Mouse (Mus musculus): ENCODE measurements at regions not wholly inside any gene's neighbourhood (a gene's known extent, or its start where the extent isn't known, plus 50 kb on each side); places are given as distances from the start of the nearest gene placed in this dataset.

DNA sequence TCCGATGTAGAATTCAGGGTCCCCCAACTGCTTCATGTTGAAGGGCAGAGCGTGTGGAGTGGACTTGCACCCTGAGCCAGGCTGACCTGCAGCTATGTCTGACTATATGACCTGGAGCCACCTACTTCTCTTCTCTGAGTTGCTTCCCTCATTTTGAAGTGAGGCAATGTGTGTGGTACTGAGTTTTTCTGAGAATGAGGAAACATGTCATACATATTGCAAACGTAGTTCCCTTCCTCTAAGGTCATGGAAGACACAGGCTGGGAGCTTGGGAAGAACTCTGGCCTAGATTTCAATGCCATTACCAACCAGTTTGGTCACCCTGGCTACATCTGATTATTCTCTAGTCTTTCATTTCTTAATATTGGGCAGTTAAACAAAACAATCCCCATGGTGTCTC lies 54.1 kb upstream of the Gsap start:
- Histone ChIP-seq H3K4me2 (ENCODE audit: insufficient read depth, low read depth, poor library complexity, severe bottlenecking) (no peak overlapping the region), H3K36me3 (replicated peaks in 1 of 2; ENCODE audit: control insufficient read depth in 1 of 2, insufficient read depth in 1 of 2, low read length in 1 of 2) (no peaks in the 10 kb centered on the region), H3K27ac (ENCODE audit: insufficient read depth, low read depth) (no peak overlapping the region), H3K27me3 (replicated peaks) (no peaks in the 10 kb centered on the region), H3K9me3 (replicated peaks; ENCODE audit: low read length) (no peaks in the 10 kb centered on the region), H3K79me2 (replicated peaks; ENCODE audit: control insufficient read depth, extremely low read depth, insufficient read depth, poor library complexity, severe bottlenecking) (no peaks in the 10 kb centered on the region), H3K4me3 (replicated peaks in 1 of 3; ENCODE audit: low read depth in 2 of 3, low read length in 2 of 3, poor library complexity in 1 of 3) (no peak overlapping the region), H3K4me1 (ENCODE audit: control insufficient read depth in 1 of 2, insufficient read depth in 2 of 2) (peaks cover 13 to 24% of the 10 kb centered on the region in 2 experiments; a peak in 3 of 4 replicates), H3K9ac (ENCODE audit: insufficient read depth, low read depth) (no peak overlapping the region)
- no peak for TF ChIP-seq TBP (conservative IDR thresholded peaks at IDR 0.05; ENCODE audit: low read depth, low read length)
- TF ChIP-seq MYC (IDR thresholded peaks at IDR 0.05; ENCODE audit: low read depth, low read length) = no peak
- TF ChIP-seq MAX (IDR thresholded peaks at IDR 0.05; ENCODE audit: low read length) = no peak
- no peak for TF ChIP-seq ZNF384 (IDR thresholded peaks at IDR 0.05; ENCODE audit: low read depth, low read length)
- TF ChIP-seq CHD1 (IDR thresholded peaks at IDR 0.05; ENCODE audit: low read depth, low read length) = no peak
- TF ChIP-seq ELF1 (IDR thresholded peaks at IDR 0.05; ENCODE audit: low read depth, low read length) = no peak
- no peak for TF ChIP-seq ZC3H11A (IDR thresholded peaks at IDR 0.05; ENCODE audit: low read depth, low read length)
- no peak for TF ChIP-seq MEF2A (IDR thresholded peaks at IDR 0.05; ENCODE audit: borderline replicate concordance, low read depth, low read length)
- TF ChIP-seq SMC3 (IDR thresholded peaks at IDR 0.05; ENCODE audit: low read depth, low read length) = no peak
- no peak for TF ChIP-seq USF1 (IDR thresholded peaks at IDR 0.05; ENCODE audit: low read depth, low read length)
- no peak for TF ChIP-seq TCF12 (IDR thresholded peaks at IDR 0.05; ENCODE audit: low read depth, low read length)
- TF ChIP-seq RAD21 (IDR thresholded peaks at IDR 0.05; ENCODE audit: low read depth, low read length) = no peak
- no peak for TF ChIP-seq ZMIZ1 (IDR thresholded peaks at IDR 0.05; ENCODE audit: low read depth, low read length)
- no peak for TF ChIP-seq KAT2A (IDR thresholded peaks at IDR 0.05; ENCODE audit: insufficient replicate concordance, low read length)
- TF ChIP-seq EP300 (IDR thresholded peaks at IDR 0.05; ENCODE audit: low read length) = no peak
- no peak for TF ChIP-seq CHD2 (IDR thresholded peaks at IDR 0.05; ENCODE audit: low read length)
- TF ChIP-seq PAX5 (IDR thresholded peaks at IDR 0.05; ENCODE audit: low read length) = no peak
- TF ChIP-seq USF2 (conservative IDR thresholded peaks at IDR 0.05; ENCODE audit: low read depth, low read length) = no peak
- no peak for DNase-seq (ENCODE audit: extremely low read depth)
- dilution Hi-C loops (cut with MboI; ENCODE audit: extremely low pct_ligation_motif_present, extremely low pct_unique_long_range_greater_than_20kb, low sequenced_read_pairs) (no loop called here), in situ Hi-C loops (cut with MboI; ENCODE audit: low pct_ligation_motif_present, low pct_unique_long_range_greater_than_20kb, low sequenced_read_pairs) (no loop called here)

DNA sequence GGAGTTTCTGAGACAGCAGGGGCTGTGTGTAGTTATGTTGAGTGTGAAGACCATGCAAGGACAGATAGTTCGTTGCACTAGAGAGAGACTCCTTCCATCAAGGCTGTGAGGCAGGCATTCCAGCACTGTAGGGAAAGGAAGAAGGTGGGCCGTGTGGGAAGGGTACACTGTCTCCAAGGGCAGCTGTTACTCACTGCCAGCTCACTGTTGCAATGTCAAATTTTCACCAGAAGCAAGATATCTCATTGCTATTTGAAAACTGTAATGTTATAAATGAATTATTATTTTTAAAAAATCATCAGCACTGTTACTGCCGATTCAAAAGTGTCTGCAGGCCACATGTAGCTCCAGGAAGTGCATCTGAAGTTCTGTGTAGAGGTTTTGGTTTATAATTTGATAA lies 50.6 kb upstream of the Gsap start:
- no peaks in the 10 kb centered on the region for H3K9me3 ChIP-seq (replicated peaks; ENCODE audit: low read length)
- no peak overlapping the region for H3K27ac ChIP-seq (ENCODE audit: insufficient read depth, low read depth)
- no peak overlapping the region for H3K4me2 ChIP-seq (ENCODE audit: insufficient read depth, low read depth, poor library complexity, severe bottlenecking)
- no peak overlapping the region for H3K9ac ChIP-seq (ENCODE audit: insufficient read depth, low read depth)
- H3K79me2 ChIP-seq (replicated peaks; ENCODE audit: control insufficient read depth, extremely low read depth, insufficient read depth, poor library complexity, severe bottlenecking) = no peaks in the 10 kb centered on the region
- dilution Hi-C loops (cut with MboI; ENCODE audit: extremely low pct_ligation_motif_present, extremely low pct_unique_long_range_greater_than_20kb, low sequenced_read_pairs) = no loop called here
- in situ Hi-C loops (cut with MboI; ENCODE audit: low pct_ligation_motif_present, low pct_unique_long_range_greater_than_20kb, low sequenced_read_pairs) = no loop called here
- TF ChIP-seq USF1 (IDR thresholded peaks at IDR 0.05; ENCODE audit: low read depth, low read length) (no peak), ZKSCAN1 (IDR thresholded peaks at IDR 0.05; ENCODE audit: borderline replicate concordance, low read depth, low read length) (no peak), SMC3 (IDR thresholded peaks at IDR 0.05; ENCODE audit: low read depth, low read length) (no peak), TCF12 (IDR thresholded peaks at IDR 0.05; ENCODE audit: low read depth, low read length) (no peak), ZNF384 (IDR thresholded peaks at IDR 0.05; ENCODE audit: low read depth, low read length) (no peak), RCOR1 (conservative IDR thresholded peaks at IDR 0.05; ENCODE audit: low read depth, low read length) (no peak), IRF4 (IDR thresholded peaks at IDR 0.05; ENCODE audit: low read depth, low read length) (no peak), MAZ (IDR thresholded peaks at IDR 0.05; ENCODE audit: low read depth, low read length) (no peak), KAT2A (IDR thresholded peaks at IDR 0.05; ENCODE audit: insufficient replicate concordance, low read length) (no peak), JUND (conservative IDR thresholded peaks at IDR 0.05; ENCODE audit: low read depth, low read length) (no peak), JUN (IDR thresholded peaks at IDR 0.05; ENCODE audit: insufficient read depth, low read depth, low read length) (no peak)
- H3K27me3 ChIP-seq (replicated peaks) = no peaks in the 10 kb centered on the region
- H3K4me3 ChIP-seq (replicated peaks in 1 of 3; ENCODE audit: low read depth in 2 of 3, low read length in 2 of 3, poor library complexity in 1 of 3) = no peak overlapping the region
- DNase-seq (ENCODE audit: extremely low read depth) = no peak
- H3K4me1 ChIP-seq (ENCODE audit: control insufficient read depth in 1 of 2, insufficient read depth in 2 of 2) = peaks cover 8 to 16% of the 10 kb centered on the region in 2 experiments; a peak in 3 of 4 replicates
- H3K36me3 ChIP-seq (replicated peaks in 1 of 2; ENCODE audit: control insufficient read depth in 1 of 2, insufficient read depth in 1 of 2, low read length in 1 of 2) = no peaks in the 10 kb centered on the region

Data from CH12.LX (cell line).